Mouse (Mus musculus) small intestine, adult 2 months (tissue): ENCODE results near the gene Pkp4.

Experiments
- CTCF ChIP-seq: fragments of 200-500 bp; IDR thresholded peaks from 2 replicates; pipeline ENCODE4 v1.5.1; 2012; ENCODE audit warnings: low read depth, mild to moderate bottlenecking, control low read depth, inconsistent platforms, low read length, moderate library complexity, mixed read lengths; ENCODE audit not compliant: insufficient replicate concordance, insufficient read length; ENCODE audit errors: extremely low read depth
- POLR2A ChIP-seq: fragments of 200-500 bp; IDR thresholded peaks from 2 replicates; pipeline ENCODE4 v1.6.1; 2012; ENCODE audit warnings: low read depth, mild to moderate bottlenecking, control low read depth, inconsistent platforms, low read length, moderate library complexity

DNA sequence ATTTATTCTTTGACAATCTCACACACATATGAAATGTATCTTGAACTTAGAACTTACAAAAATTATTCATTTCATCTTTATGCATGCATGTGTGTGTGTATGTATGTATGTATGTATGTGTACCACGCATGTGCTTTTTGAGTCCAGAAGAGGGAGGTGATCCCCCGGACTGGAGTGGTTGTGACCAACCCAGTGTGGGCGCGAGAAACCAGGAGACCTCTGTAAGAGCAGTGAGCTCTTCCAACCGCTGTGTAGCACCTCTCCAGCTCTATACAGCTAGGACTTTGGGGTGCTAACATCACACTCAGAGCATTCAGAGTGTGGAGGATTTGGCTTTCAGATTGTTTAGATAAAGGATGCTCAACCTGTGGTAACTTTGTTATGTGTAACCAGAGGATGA lies 9.9 kb downstream of the Pkp4 start:
- TF ChIP-seq CTCF, result no peak
- TF ChIP-seq POLR2A, result no peak
